Mouse (Mus musculus) gastrocnemius, postnatal 4 days (tissue): ENCODE results near the gene Serpinb11. TPM values are rescaled to one million over a fixed set of nuclear protein-coding genes. Genes with fewer than 3 reads are reported as not detected.

ENCODE experiments used
- DNase-seq, 2 experiments: peaks; one replicate each; pipeline ENCODE4 v3.0.0; 2021 to 2022; ENCODE audit warnings: low spot score in 2 of 2, mixed read lengths in 2 of 2
- long read RNA-seq, 2 experiments: library from polyadenylated mRNA; stranded (forward); transcript quantifications; one replicate each; pipeline ENCODE4 v2.0.0; 2021
- total RNA-seq, 2 experiments: library from RNA; stranded (reverse); gene quantifications; 2 replicates each; pipeline ENCODE4 v1.2.3; 2021

Gene Serpinb11
- total RNA-seq, result not detected
- long read RNA-seq, experiment 1, result 0 reads
- long read RNA-seq, experiment 2, result 0 reads

- DNase-seq, result no peak
These were observed at the start of gene Serpinb11 for GRCm38 (mm10) chr1:107360898-107361297. TSS of gene Serpinb11 (plus strand) at chr1:107361198.

- no peak for DNase-seq
These were observed 15.0 kb upstream of the Serpinb11 start for GRCm38 (mm10) chr1:107345979-107346378.

- DNase-seq, result no peak
These were observed 14.2 kb upstream of the Serpinb11 start for GRCm38 (mm10) chr1:107346788-107347187.

- DNase-seq, result no peak
These were observed 10.6 kb upstream of the Serpinb11 start for GRCm38 (mm10) chr1:107350392-107350791.

- no peak for DNase-seq
These were observed 9.9 kb upstream of the Serpinb11 start for GRCm38 (mm10) chr1:107351115-107351514.

GRCm38 (mm10) chr1:107353046-107353445 is 8.0 kb upstream of the Serpinb11 start:
- no peak for DNase-seq

GRCm38 (mm10) chr1:107365973-107366372 is 5.0 kb downstream of the Serpinb11 start:
- DNase-seq, result no peak

GRCm38 (mm10) chr1:107368944-107369343 is 7.9 kb downstream of the Serpinb11 start:
- no peak for DNase-seq

GRCm38 (mm10) chr1:107376952-107377351 is 16.0 kb downstream of the Serpinb11 start:
- no peak for DNase-seq

GRCm38 (mm10) chr1:107378368-107378767 is 17.4 kb downstream of the Serpinb11 start:
- DNase-seq, result no peak

GRCm38 (mm10) chr1:107381491-107381890 is 20.5 kb downstream of the Serpinb11 start:
- no peak for DNase-seq

- DNase-seq, result no peak
These were observed 21.4 kb downstream of the Serpinb11 start for GRCm38 (mm10) chr1:107382404-107382803.

GRCm38 (mm10) chr1:107384532-107384931 is 23.5 kb downstream of the Serpinb11 start:
- DNase-seq, result no peak

GRCm38 (mm10) chr1:107389753-107390152 is 28.8 kb downstream of the Serpinb11 start:
- DNase-seq, result no peak

GRCm38 (mm10) chr1:107397481-107397880 is 36.5 kb downstream of the Serpinb11 start:
- no peak for DNase-seq

GRCm38 (mm10) chr1:107399355-107399754 is 38.4 kb downstream of the Serpinb11 start, which contains the start of gene Serpinb7:
TSS of gene Serpinb7 (plus strand) at chr1:107399655.
- no peak for DNase-seq

- DNase-seq, result no peak
These were observed 41.1 kb downstream of the Serpinb11 start for GRCm38 (mm10) chr1:107402082-107402481.

GRCm38 (mm10) chr1:107414650-107415049 is 53.7 kb downstream of the Serpinb11 start:
- DNase-seq, result no peak

GRCm38 (mm10) chr1:107422487-107422886 is 61.5 kb downstream of the Serpinb11 start:
- DNase-seq, result no peak
